Mouse (Mus musculus): Measurements from ENCODE around the gene Cd160. TPM values are rescaled to one million over a fixed set of nuclear protein-coding genes. Genes with fewer than 3 reads are reported as not detected.

The Cd160 gene
- total and polyA plus RNA-seq, 3 experiments: 0.04 to 0.32 TPM; not detected in 1

- Histone ChIP-seq H3K4me1 (ENCODE audit: control insufficient read depth in 1 of 2, insufficient read depth in 2 of 2, low read length in 2 of 2) (no peaks in the 10 kb centered on the region), H3K4me3 (ENCODE audit: control insufficient read depth in 1 of 2, insufficient read depth in 1 of 2, low read depth in 2 of 2, low read length in 2 of 2) (no peak overlapping the region), H3K36me3 (ENCODE audit: control insufficient read depth in 1 of 2, insufficient read depth in 2 of 2, low read length in 2 of 2) (peaks cover 0 to 43% of the 10 kb centered on the region in 2 experiments; a peak in 2 of 4 replicates), H3K27ac (ENCODE audit: control insufficient read depth, low read depth, low read length) (no peak overlapping the region), H3K9me3 (replicated peaks; ENCODE audit: insufficient read depth, low read length) (no peaks in the 10 kb centered on the region), H3K79me2 (ENCODE audit: control insufficient read depth, insufficient read depth, low read length, poor library complexity) (no peaks in the 10 kb centered on the region), H3K9ac (ENCODE audit: control insufficient read depth, low read depth, low read length, poor library complexity, severe bottlenecking) (no peak overlapping the region), H3K27me3 (ENCODE audit: control insufficient read depth in 1 of 2, insufficient read depth in 2 of 2, low read length in 2 of 2) (no peaks in the 10 kb centered on the region)
- DNase-seq (ENCODE audit: low read depth, low spot score): no peak
- no peak for TF ChIP-seq TCF12 (IDR thresholded peaks at IDR 0.05; ENCODE audit: low read depth, low read length)
Observed at GRCm38 (mm10) chr3:96872501-96872900, 43.4 kb upstream of the Cd160 start.

- H3K36me3 ChIP-seq (ENCODE audit: control insufficient read depth in 1 of 2, insufficient read depth in 2 of 2, low read length in 2 of 2): peaks cover 0 to 38% of the 10 kb centered on the region in 2 experiments; a peak in 2 of 4 replicates
- no peak overlapping the region for H3K4me3 ChIP-seq (ENCODE audit: control insufficient read depth in 1 of 2, insufficient read depth in 1 of 2, low read depth in 2 of 2, low read length in 2 of 2)
- H3K27ac ChIP-seq (ENCODE audit: control insufficient read depth, low read depth, low read length): no peak overlapping the region
- TF ChIP-seq MYC (IDR thresholded peaks at IDR 0.05; ENCODE audit: low read depth, low read length) (no peak), RCOR1 (IDR thresholded peaks at IDR 0.05; ENCODE audit: low read depth, low read length) (no peak), POLR2AphosphoS5 (IDR thresholded peaks at IDR 0.05; ENCODE audit: borderline replicate concordance, low read depth, low read length) (no peak), ELF1 (IDR thresholded peaks at IDR 0.05; ENCODE audit: low read depth, low read length) (no peak)
- H3K4me1 ChIP-seq (ENCODE audit: control insufficient read depth in 1 of 2, insufficient read depth in 2 of 2, low read length in 2 of 2): no peaks in the 10 kb centered on the region
- DNase-seq (ENCODE audit: low read depth, low spot score): no peak
- H3K79me2 ChIP-seq (ENCODE audit: control insufficient read depth, insufficient read depth, low read length, poor library complexity): no peaks in the 10 kb centered on the region
- H3K27me3 ChIP-seq (ENCODE audit: control insufficient read depth in 1 of 2, insufficient read depth in 2 of 2, low read length in 2 of 2): no peaks in the 10 kb centered on the region
- no peaks in the 10 kb centered on the region for H3K9me3 ChIP-seq (replicated peaks; ENCODE audit: insufficient read depth, low read length)
- H3K9ac ChIP-seq (ENCODE audit: control insufficient read depth, low read depth, low read length, poor library complexity, severe bottlenecking): no peak overlapping the region
Observed at GRCm38 (mm10) chr3:96871070-96871469, 41.9 kb upstream of the Cd160 start.

- H3K9ac ChIP-seq (ENCODE audit: control insufficient read depth, low read depth, low read length, poor library complexity, severe bottlenecking): no peak overlapping the region
- DNase-seq (ENCODE audit: low read depth, low spot score): no peak
- peaks cover 0 to 30% of the 10 kb centered on the region in 2 experiments; a peak in 2 of 4 replicates for H3K36me3 ChIP-seq (ENCODE audit: control insufficient read depth in 1 of 2, insufficient read depth in 2 of 2, low read length in 2 of 2)
- no peaks in the 10 kb centered on the region for H3K79me2 ChIP-seq (ENCODE audit: control insufficient read depth, insufficient read depth, low read length, poor library complexity)
- H3K27me3 ChIP-seq (ENCODE audit: control insufficient read depth in 1 of 2, insufficient read depth in 2 of 2, low read length in 2 of 2): no peaks in the 10 kb centered on the region
- no peaks in the 10 kb centered on the region for H3K4me1 ChIP-seq (ENCODE audit: control insufficient read depth in 1 of 2, insufficient read depth in 2 of 2, low read length in 2 of 2)
- H3K27ac ChIP-seq (ENCODE audit: control insufficient read depth, low read depth, low read length): no peak overlapping the region
- H3K9me3 ChIP-seq (replicated peaks; ENCODE audit: insufficient read depth, low read length): no peaks in the 10 kb centered on the region
- no peak for TF ChIP-seq ELF1 (IDR thresholded peaks at IDR 0.05; ENCODE audit: low read depth, low read length)
- no peak for TF ChIP-seq BHLHE40 (IDR thresholded peaks at IDR 0.05; ENCODE audit: borderline replicate concordance, low read depth, low read length)
- no peak for TF ChIP-seq MYB (IDR thresholded peaks at IDR 0.05; ENCODE audit: low read depth, low read length)
- no peak for TF ChIP-seq HCFC1 (IDR thresholded peaks at IDR 0.05; ENCODE audit: low read depth, low read length)
- no peak for TF ChIP-seq CHD2 (IDR thresholded peaks at IDR 0.05; ENCODE audit: low read length)
- no peak overlapping the region for H3K4me3 ChIP-seq (ENCODE audit: control insufficient read depth in 1 of 2, insufficient read depth in 1 of 2, low read depth in 2 of 2, low read length in 2 of 2)
Observed at GRCm38 (mm10) chr3:96870270-96870669, 41.1 kb upstream of the Cd160 start.
